Mouse (Mus musculus): Measurements from ENCODE around the gene Jmjd1c.

DNA sequence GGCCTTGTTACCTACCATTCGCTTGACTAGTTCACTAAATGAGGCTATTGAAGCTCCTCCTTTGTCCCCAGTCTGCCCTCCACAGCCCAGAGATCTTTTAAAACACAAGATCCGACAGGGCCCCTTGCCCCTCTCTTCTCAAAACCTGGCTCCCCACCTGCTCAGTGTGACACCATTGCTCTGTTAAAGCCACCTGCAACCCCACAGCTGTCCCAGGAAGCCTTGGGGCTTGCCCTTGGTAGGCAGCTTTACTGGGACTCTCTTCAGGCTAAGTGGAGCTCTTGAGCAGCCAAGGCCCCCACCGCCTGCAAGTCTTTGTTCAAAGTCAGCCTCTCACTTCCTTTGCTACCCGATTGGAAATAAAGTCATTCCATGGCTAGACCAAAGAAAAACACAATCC, 16.9 kb upstream of the Jmjd1c start:
- TF ChIP-seq CTCF (IDR thresholded peaks at IDR 0.05; ENCODE audit: borderline replicate concordance, insufficient read depth, low read depth, low read length), result no peak
- TF ChIP-seq POLR2A (IDR thresholded peaks at IDR 0.05; ENCODE audit: borderline replicate concordance, insufficient read depth, low read length), result no peak

Measured in cerebellum, adult 2 months (tissue).